Mouse (Mus musculus) kidney, adult 2 months (tissue): ENCODE data around the gene Kcnh1.

ENCODE experiments used
- CTCF ChIP-seq: fragments of 200-500 bp; conservative IDR thresholded peaks from 2 replicates; pipeline ENCODE4 v1.5.1; 2011; ENCODE audit warnings: low read depth, mild to moderate bottlenecking, control low read depth, low read length, moderate library complexity, mixed read lengths; ENCODE audit not compliant: insufficient read depth, insufficient read length
- POLR2A ChIP-seq: fragments of 200-500 bp; IDR thresholded peaks from one replicate; pipeline ENCODE4 v1.6.1; 2011; ENCODE audit warnings: low read depth, low read length, control low read depth

GRCm38 (mm10) chr1:192259146-192259545 is 68.6 kb downstream of the Kcnh1 start:
- no peak for TF ChIP-seq CTCF
- no peak for TF ChIP-seq POLR2A
